Mouse (Mus musculus): ENCODE data around the gene Rps3.

Gene Rps3

GRCm38 (mm10) chr7:99475562-99475911 is 8.0 kb downstream of the Rps3 start:
- no peak for DNase-seq (ENCODE audit: low read depth, low spot score)

- no peak for DNase-seq (ENCODE audit: low read depth, low spot score)
These were observed 8.5 kb downstream of the Rps3 start for GRCm38 (mm10) chr7:99474836-99475561.

GRCm38 (mm10) chr7:99473638-99474407 is 9.7 kb downstream of the Rps3 start:
- peak; percentile 1 for DNase-seq (ENCODE audit: low read depth, low spot score)

GRCm38 (mm10) chr7:99471578-99471977 is 12.0 kb downstream of the Rps3 start:
- no peak for DNase-seq (ENCODE audit: low read depth, low spot score)

GRCm38 (mm10) chr7:99469680-99470405 is 13.7 kb downstream of the Rps3 start:
- no peak for DNase-seq (ENCODE audit: low read depth, low spot score)

- peak; percentile 92 for DNase-seq (ENCODE audit: low read depth, low spot score)
These were observed 15.0 kb downstream of the Rps3 start for GRCm38 (mm10) chr7:99468283-99469132.

GRCm38 (mm10) chr7:99467916-99468282 is 15.6 kb downstream of the Rps3 start:
- no peak for DNase-seq (ENCODE audit: low read depth, low spot score)

- DNase-seq (ENCODE audit: low read depth, low spot score), result no peak
These were observed 17.7 kb downstream of the Rps3 start, which contains the start of gene Klhl35 for GRCm38 (mm10) chr7:99465811-99466210. Gene Klhl35 (plus strand): TSS chr7:99466004.

GRCm38 (mm10) chr7:99463120-99463519 is 20.4 kb downstream of the Rps3 start:
- no peak for DNase-seq (ENCODE audit: low read depth, low spot score)

GRCm38 (mm10) chr7:99459888-99460652 is 23.5 kb downstream of the Rps3 start:
- DNase-seq (ENCODE audit: low read depth, low spot score), result no peak

GRCm38 (mm10) chr7:99458849-99459248 is 24.7 kb downstream of the Rps3 start:
- no peak for DNase-seq (ENCODE audit: low read depth, low spot score)

- no peak for DNase-seq (ENCODE audit: low read depth, low spot score)
These were observed 29.5 kb downstream of the Rps3 start for GRCm38 (mm10) chr7:99454044-99454443.

- DNase-seq (ENCODE audit: low read depth, low spot score), result no peak
These were observed 30.7 kb downstream of the Rps3 start for GRCm38 (mm10) chr7:99452859-99453258.

GRCm38 (mm10) chr7:99450703-99451102 is 32.8 kb downstream of the Rps3 start:
- DNase-seq (ENCODE audit: low read depth, low spot score), result peak; percentile 87

- no peak for DNase-seq (ENCODE audit: low read depth, low spot score)
These were observed 33.8 kb downstream of the Rps3 start for GRCm38 (mm10) chr7:99449751-99450150.

- peak; percentile 59 for DNase-seq (ENCODE audit: low read depth, low spot score)
These were observed 34.5 kb downstream of the Rps3 start for GRCm38 (mm10) chr7:99449063-99449462.

- peak; percentile 42 for DNase-seq (ENCODE audit: low read depth, low spot score)
These were observed 34.9 kb downstream of the Rps3 start for GRCm38 (mm10) chr7:99448619-99449018.

- no peak for DNase-seq (ENCODE audit: low read depth, low spot score)
These were observed 36.2 kb downstream of the Rps3 start for GRCm38 (mm10) chr7:99447323-99447722.

GRCm38 (mm10) chr7:99445833-99446232 is 37.7 kb downstream of the Rps3 start:
- no peak for DNase-seq (ENCODE audit: low read depth, low spot score)

- DNase-seq (ENCODE audit: low read depth, low spot score), result peak; percentile 47
These were observed 39.5 kb downstream of the Rps3 start for GRCm38 (mm10) chr7:99444012-99444411.

GRCm38 (mm10) chr7:99443164-99443563 is 40.4 kb downstream of the Rps3 start:
- DNase-seq (ENCODE audit: low read depth, low spot score), result no peak
